Mouse (Mus musculus): ENCODE measurements at regions not wholly inside any gene's neighbourhood (a gene's known extent, or its start where the extent isn't known, plus 50 kb on each side); places are given as distances from the start of the nearest gene placed in this dataset.

DNA sequence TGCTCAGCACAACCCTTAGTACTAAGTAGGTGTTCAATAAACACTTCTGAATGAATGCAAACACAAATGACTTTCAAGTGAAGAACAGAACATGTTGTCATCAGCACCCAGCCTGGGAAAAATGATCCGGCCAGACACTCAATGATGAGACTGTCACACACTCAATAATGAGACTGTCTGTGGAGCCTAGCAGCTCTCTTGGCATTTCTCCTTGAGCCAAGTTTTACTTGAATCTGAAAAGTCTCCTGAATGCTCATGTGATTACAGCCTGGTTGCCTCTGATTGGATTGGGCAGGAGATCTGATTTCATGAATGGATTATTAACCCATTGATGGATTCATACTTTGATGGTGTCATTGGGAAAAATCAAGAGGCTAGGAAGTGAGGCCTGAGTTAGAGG, 161.3 kb upstream of the Ap5m1 start:
- Histone ChIP-seq H3K27ac (ENCODE audit: low read depth) (no peak overlapping the region), H3K27me3 (ENCODE audit: insufficient read depth, low read length) (no peaks in the 10 kb centered on the region), H3K9me3 (ENCODE audit: low read depth, low read length) (no peaks in the 10 kb centered on the region), H3K4me2 (no peak overlapping the region), H3K36me3 (ENCODE audit: insufficient read depth) (no peaks in the 10 kb centered on the region), H3K9ac (no peak overlapping the region), H3K4me3 (ENCODE audit: low read depth, low read length) (no peak overlapping the region), H3K4me1 (ENCODE audit: insufficient read depth) (no peaks in the 10 kb centered on the region)
- WGBS = 68% methylated on average over 1 of the region's 1 CpGs
- ATAC-seq (ENCODE audit: insufficient read depth) = no peak
- no peak for TF ChIP-seq CTCF (IDR thresholded peaks at IDR 0.05; ENCODE audit: low read depth)
- DNase-seq = no peak

- TF ChIP-seq CTCF (IDR thresholded peaks at IDR 0.05; ENCODE audit: low read depth) = no peak
- Histone ChIP-seq H3K4me2 (no peak overlapping the region), H3K36me3 (ENCODE audit: insufficient read depth) (no peaks in the 10 kb centered on the region), H3K27me3 (ENCODE audit: insufficient read depth, low read length) (no peaks in the 10 kb centered on the region), H3K9ac (no peak overlapping the region), H3K4me3 (ENCODE audit: low read depth, low read length) (no peak overlapping the region), H3K4me1 (ENCODE audit: insufficient read depth) (no peaks in the 10 kb centered on the region), H3K9me3 (ENCODE audit: low read depth, low read length) (no peaks in the 10 kb centered on the region), H3K27ac (ENCODE audit: low read depth) (no peak overlapping the region)
- ATAC-seq (ENCODE audit: insufficient read depth) (no peak), DNase-seq (peak; percentile 61)
- 33% methylated on average over 5 of the region's 5 CpGs for WGBS
Measured at GRCm38 (mm10) chr14:48903526-48903925, 162.4 kb upstream of the Ap5m1 start.

- H3K36me3 ChIP-seq (ENCODE audit: insufficient read depth) = no peaks in the 10 kb centered on the region
- DNase-seq = no peak
- no peak for ATAC-seq (ENCODE audit: insufficient read depth)
- H3K27me3 ChIP-seq (ENCODE audit: insufficient read depth, low read length) = no peaks in the 10 kb centered on the region
- no peaks in the 10 kb centered on the region for H3K4me1 ChIP-seq (ENCODE audit: insufficient read depth)
- no peak overlapping the region for H3K4me2 ChIP-seq
- 0 out of 2 replicates have a peak, but pooled peaks cover 4% of the 10 kb centered on the region for H3K9me3 ChIP-seq (ENCODE audit: low read depth, low read length)
- no peak for TF ChIP-seq CTCF (IDR thresholded peaks at IDR 0.05; ENCODE audit: low read depth)
- H3K4me3 ChIP-seq (ENCODE audit: low read depth, low read length) = no peak overlapping the region
- WGBS = 92% methylated on average over 1 of the region's 1 CpGs
- no peak overlapping the region for H3K27ac ChIP-seq (ENCODE audit: low read depth)
- no peak overlapping the region for H3K9ac ChIP-seq
Measured at GRCm38 (mm10) chr14:48900201-48900600, 165.7 kb upstream of the Ap5m1 start.

- H3K4me3 ChIP-seq (ENCODE audit: low read depth, low read length) = no peak overlapping the region
- H3K27me3 ChIP-seq (ENCODE audit: insufficient read depth, low read length) = no peaks in the 10 kb centered on the region
- H3K9me3 ChIP-seq (ENCODE audit: low read depth, low read length) = 0 out of 2 replicates have a peak, but pooled peaks cover 4% of the 10 kb centered on the region
- no peaks in the 10 kb centered on the region for H3K4me1 ChIP-seq (ENCODE audit: insufficient read depth)
- H3K27ac ChIP-seq (ENCODE audit: low read depth) = no peak overlapping the region
- WGBS = 89% methylated on average over 5 of the region's 5 CpGs
- no peak overlapping the region for H3K4me2 ChIP-seq
- DNase-seq (no peak), ATAC-seq (ENCODE audit: insufficient read depth) (no peak)
- no peak for TF ChIP-seq CTCF (IDR thresholded peaks at IDR 0.05; ENCODE audit: low read depth)
- no peaks in the 10 kb centered on the region for H3K36me3 ChIP-seq (ENCODE audit: insufficient read depth)
- H3K9ac ChIP-seq = no peak overlapping the region
Measured at GRCm38 (mm10) chr14:48897140-48897539, 168.8 kb upstream of the Ap5m1 start.

DNA sequence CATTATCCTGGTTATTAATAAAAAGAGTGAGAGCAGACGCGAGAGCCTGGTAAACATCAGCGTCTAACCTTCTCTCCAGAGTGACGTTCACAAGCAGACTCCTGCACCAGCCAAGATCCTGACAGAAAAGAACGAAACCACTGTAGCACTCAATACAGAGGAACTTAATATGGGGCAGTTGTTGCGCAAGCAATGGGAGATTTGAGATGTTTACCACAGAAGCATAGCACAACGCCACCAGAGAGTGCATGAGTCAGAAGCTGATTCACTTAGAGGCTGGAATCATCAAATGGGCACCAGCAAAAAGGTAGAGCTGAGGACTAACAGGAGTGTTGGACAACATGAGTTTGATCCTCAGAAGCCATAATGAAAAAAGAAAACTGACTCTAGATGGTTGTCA, 169.7 kb upstream of the Ap5m1 start:
- H3K27ac ChIP-seq (ENCODE audit: low read depth) = no peak overlapping the region
- ATAC-seq (ENCODE audit: insufficient read depth) = no peak
- H3K4me2 ChIP-seq = no peak overlapping the region
- TF ChIP-seq CTCF (IDR thresholded peaks at IDR 0.05; ENCODE audit: low read depth) = no peak
- H3K9ac ChIP-seq = no peak overlapping the region
- WGBS = 78% methylated on average over 7 of the region's 7 CpGs
- H3K36me3 ChIP-seq (ENCODE audit: insufficient read depth) = no peaks in the 10 kb centered on the region
- 0 out of 2 replicates have a peak, but pooled peaks cover 4% of the 10 kb centered on the region for H3K9me3 ChIP-seq (ENCODE audit: low read depth, low read length)
- 0 out of 2 replicates have a peak, but pooled peaks cover 2% of the 10 kb centered on the region for H3K27me3 ChIP-seq (ENCODE audit: insufficient read depth, low read length)
- H3K4me3 ChIP-seq (ENCODE audit: low read depth, low read length) = no peak overlapping the region
- no peak for DNase-seq
- H3K4me1 ChIP-seq (ENCODE audit: insufficient read depth) = no peaks in the 10 kb centered on the region

DNA sequence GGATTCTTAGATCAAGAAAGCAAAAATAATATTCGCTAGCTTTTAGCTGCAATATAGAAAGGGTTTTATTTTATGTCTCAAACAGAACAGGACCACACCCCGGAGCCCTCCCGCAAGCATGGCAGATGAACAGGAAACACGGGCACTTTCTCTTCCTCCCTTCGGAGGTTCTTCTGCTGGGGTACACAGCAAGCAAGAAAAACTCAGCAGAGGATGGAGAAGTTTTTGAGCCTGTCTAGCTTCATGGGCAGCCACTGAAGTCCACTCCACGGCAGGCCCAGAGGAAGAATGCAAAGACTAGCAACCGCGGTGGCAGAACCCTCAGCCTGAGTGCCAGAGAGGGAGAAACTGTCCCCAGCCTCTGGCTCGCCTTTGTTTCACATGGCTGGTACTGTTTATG, 174.7 kb upstream of the Ap5m1 start:
- ATAC-seq (ENCODE audit: insufficient read depth) = no peak
- Histone ChIP-seq H3K36me3 (ENCODE audit: insufficient read depth) (no peaks in the 10 kb centered on the region), H3K27me3 (ENCODE audit: insufficient read depth, low read length) (peaks cover 3% of the 10 kb centered on the region; the same call in 1 of the 2 replicates), H3K9ac (no peak overlapping the region), H3K9me3 (ENCODE audit: low read depth, low read length) (no peaks in the 10 kb centered on the region), H3K27ac (ENCODE audit: low read depth) (no peak overlapping the region), H3K4me2 (no peak overlapping the region), H3K4me3 (ENCODE audit: low read depth, low read length) (no peak overlapping the region), H3K4me1 (ENCODE audit: insufficient read depth) (no peaks in the 10 kb centered on the region)
- DNase-seq = no peak
- TF ChIP-seq CTCF (IDR thresholded peaks at IDR 0.05; ENCODE audit: low read depth) = no peak
- 69% methylated on average over 9 of the region's 9 CpGs for WGBS

GRCm38 (mm10) chr14:48888954-48889353, 176.9 kb upstream of the Ap5m1 start:
- Histone ChIP-seq H3K4me1 (ENCODE audit: insufficient read depth) (no peaks in the 10 kb centered on the region), H3K27me3 (ENCODE audit: insufficient read depth, low read length) (peaks cover 3% of the 10 kb centered on the region; the same call in 1 of the 2 replicates), H3K9ac (no peak overlapping the region), H3K36me3 (ENCODE audit: insufficient read depth) (no peaks in the 10 kb centered on the region), H3K27ac (ENCODE audit: low read depth) (no peak overlapping the region), H3K4me2 (0 out of 2 replicates have a peak overlapping the region, but pooled peaks have one; percentile 18), H3K9me3 (ENCODE audit: low read depth, low read length) (no peaks in the 10 kb centered on the region), H3K4me3 (ENCODE audit: low read depth, low read length) (no peak overlapping the region)
- DNase-seq (peak; percentile 25), ATAC-seq (ENCODE audit: insufficient read depth) (no peak)
- peak; percentile 61 for TF ChIP-seq CTCF (IDR thresholded peaks at IDR 0.05; ENCODE audit: low read depth)
- WGBS = 4% methylated on average over 13 of the region's 13 CpGs

DNA sequence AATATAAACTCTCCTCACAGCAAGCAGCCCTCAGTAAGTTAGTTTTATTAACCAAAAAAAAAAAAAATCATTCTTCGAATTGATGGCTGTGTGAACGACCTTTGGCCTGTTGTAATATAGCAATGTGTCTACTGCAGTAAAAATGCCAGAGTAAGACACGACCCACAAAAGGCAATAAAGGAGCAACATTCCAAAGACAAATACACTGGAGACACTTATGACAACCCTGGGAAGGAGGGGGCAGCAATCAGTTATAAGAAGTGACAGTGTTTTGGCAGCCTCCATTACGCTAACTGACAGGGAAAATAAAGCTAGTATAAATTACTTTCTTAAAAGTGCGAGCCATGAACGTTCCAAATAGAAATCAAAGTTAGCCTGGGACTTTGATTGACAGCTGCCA, 185.9 kb upstream of the Ap5m1 start:
- H3K36me3 ChIP-seq (ENCODE audit: insufficient read depth) = no peaks in the 10 kb centered on the region
- ATAC-seq (ENCODE audit: insufficient read depth) (no peak), DNase-seq (peak; percentile 8)
- WGBS = 31% methylated on average over 6 of the region's 6 CpGs
- no peak overlapping the region for H3K9ac ChIP-seq
- TF ChIP-seq CTCF (IDR thresholded peaks at IDR 0.05; ENCODE audit: low read depth) = no peak
- no peak overlapping the region for H3K27ac ChIP-seq (ENCODE audit: low read depth)
- H3K4me3 ChIP-seq (ENCODE audit: low read depth, low read length) = no peak overlapping the region
- H3K27me3 ChIP-seq (ENCODE audit: insufficient read depth, low read length) = no peaks in the 10 kb centered on the region
- no peaks in the 10 kb centered on the region for H3K9me3 ChIP-seq (ENCODE audit: low read depth, low read length)
- H3K4me1 ChIP-seq (ENCODE audit: insufficient read depth) = no peaks in the 10 kb centered on the region
- no peak overlapping the region for H3K4me2 ChIP-seq
